Mouse (Mus musculus): ENCODE data around the gene Gpsm2. TPM values are rescaled to one million over a fixed set of nuclear protein-coding genes. Genes with fewer than 3 reads are reported as not detected.

Gpsm2 gene
- total and polyA plus RNA-seq, 3 experiments: 9.7 to 11.2 (median 10.4) TPM

DNA sequence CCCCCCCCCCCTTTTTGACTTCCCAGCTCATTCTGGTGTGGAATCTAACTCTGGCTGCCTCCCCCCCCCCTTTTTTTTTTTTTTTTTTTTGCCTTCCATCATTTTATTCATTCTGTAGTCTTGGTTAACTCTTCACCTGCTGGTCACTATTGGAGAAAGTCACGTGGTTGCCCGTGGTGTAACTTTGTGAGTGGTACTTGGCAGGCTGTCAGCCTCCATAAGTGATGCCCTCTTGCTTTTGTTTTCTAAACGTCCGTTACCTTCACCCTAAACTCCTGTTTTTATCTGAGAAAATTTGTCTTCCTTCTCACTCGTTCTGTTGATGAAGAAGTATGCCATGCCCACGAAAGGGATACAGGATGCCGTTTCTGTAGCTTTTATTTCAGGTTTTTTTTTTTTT, 66.6 kb downstream of the Gpsm2 start:
- H3K9ac ChIP-seq (ENCODE audit: insufficient read depth, low read depth): no peak overlapping the region
- no peak overlapping the region for H3K4me2 ChIP-seq (ENCODE audit: insufficient read depth, low read depth, poor library complexity, severe bottlenecking)
- no peaks in the 10 kb centered on the region for H3K27me3 ChIP-seq (replicated peaks)
- TF ChIP-seq IRF4 (IDR thresholded peaks at IDR 0.05; ENCODE audit: low read depth, low read length): no peak
- no peak for TF ChIP-seq ELF1 (IDR thresholded peaks at IDR 0.05; ENCODE audit: low read depth, low read length)
- no peak for TF ChIP-seq RCOR1 (conservative IDR thresholded peaks at IDR 0.05; ENCODE audit: low read depth, low read length)
- no peak for TF ChIP-seq GABPA (IDR thresholded peaks at IDR 0.05; ENCODE audit: insufficient replicate concordance, low read depth, low read length)
- TF ChIP-seq TBP (conservative IDR thresholded peaks at IDR 0.05; ENCODE audit: low read depth, low read length): no peak
- no peak for TF ChIP-seq POLR2A (IDR thresholded peaks at IDR 0.05; ENCODE audit: low read depth, low read length)
- TF ChIP-seq NELFE (IDR thresholded peaks at IDR 0.05; ENCODE audit: low read depth, low read length): no peak
- no peak for TF ChIP-seq SMC3 (IDR thresholded peaks at IDR 0.05; ENCODE audit: low read depth, low read length)
- TF ChIP-seq MXI1 (IDR thresholded peaks at IDR 0.05; ENCODE audit: low read depth, low read length): no peak
- no peak for TF ChIP-seq UBTF (IDR thresholded peaks at IDR 0.05; ENCODE audit: low read depth, low read length)
- TF ChIP-seq HCFC1 (IDR thresholded peaks at IDR 0.05; ENCODE audit: low read depth, low read length): no peak
- H3K4me3 ChIP-seq (replicated peaks in 1 of 3; ENCODE audit: low read depth in 2 of 3, low read length in 2 of 3, poor library complexity in 1 of 3): no peak overlapping the region
- H3K9me3 ChIP-seq (replicated peaks; ENCODE audit: low read length): peaks cover 1% of the 10 kb centered on the region
- peaks cover 3 to 21% of the 10 kb centered on the region in 2 experiments for H3K36me3 ChIP-seq (replicated peaks in 1 of 2; ENCODE audit: control insufficient read depth in 1 of 2, insufficient read depth in 1 of 2, low read length in 1 of 2)
- in situ Hi-C loops (cut with MboI; ENCODE audit: low pct_ligation_motif_present, low pct_unique_long_range_greater_than_20kb, low sequenced_read_pairs): loop anchor here (25.0 kb wide), 1 partner anchor 407 kb away; no protein-coding TSS in a partner anchor
- no peak for DNase-seq (ENCODE audit: extremely low read depth)
- H3K79me2 ChIP-seq (replicated peaks; ENCODE audit: control insufficient read depth, extremely low read depth, insufficient read depth, poor library complexity, severe bottlenecking): peaks cover 15% of the 10 kb centered on the region
- no peak overlapping the region for H3K27ac ChIP-seq (ENCODE audit: insufficient read depth, low read depth)
- H3K4me1 ChIP-seq (ENCODE audit: control insufficient read depth in 1 of 2, insufficient read depth in 2 of 2): peaks cover 3 to 16% of the 10 kb centered on the region in 2 experiments; a peak in 2 of 4 replicates
- dilution Hi-C loops (cut with MboI; ENCODE audit: extremely low pct_ligation_motif_present, extremely low pct_unique_long_range_greater_than_20kb, low sequenced_read_pairs): no loop called here

DNA sequence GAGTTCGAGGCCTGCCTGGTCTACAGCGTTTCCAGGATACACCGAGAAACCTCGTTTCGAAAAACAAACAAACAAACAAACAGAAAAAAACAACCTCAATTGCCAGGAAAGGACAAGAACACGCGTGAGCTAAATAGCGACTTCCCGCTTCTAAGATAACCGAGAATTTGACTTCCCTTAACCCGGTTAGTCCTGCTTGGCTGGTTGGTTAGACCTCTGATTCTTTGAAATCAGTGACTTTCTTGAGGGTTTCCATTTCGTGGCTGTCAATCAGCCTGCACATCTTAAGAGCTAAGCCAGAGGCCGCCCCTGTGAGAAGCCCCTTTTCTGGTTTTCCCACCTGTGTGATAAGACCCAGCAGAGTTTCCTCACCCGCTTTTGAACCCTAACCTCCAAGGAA, 67.5 kb downstream of the Gpsm2 start:
- Histone ChIP-seq H3K9ac (ENCODE audit: insufficient read depth, low read depth) (peak overlapping the region; percentile 75), H3K4me2 (ENCODE audit: insufficient read depth, low read depth, poor library complexity, severe bottlenecking) (peak overlapping the region; percentile 97), H3K27me3 (replicated peaks) (no peaks in the 10 kb centered on the region), H3K79me2 (replicated peaks; ENCODE audit: control insufficient read depth, extremely low read depth, insufficient read depth, poor library complexity, severe bottlenecking) (peaks cover 15% of the 10 kb centered on the region), H3K4me1 (ENCODE audit: control insufficient read depth in 1 of 2, insufficient read depth in 2 of 2) (peaks cover 3 to 16% of the 10 kb centered on the region in 2 experiments; a peak in 2 of 4 replicates), H3K27ac (ENCODE audit: insufficient read depth, low read depth) (no peak overlapping the region), H3K4me3 (replicated peaks in 1 of 3; ENCODE audit: low read depth in 2 of 3, low read length in 2 of 3, poor library complexity in 1 of 3) (peak overlapping the region; percentile 55 to 89 (median 80)), H3K9me3 (replicated peaks; ENCODE audit: low read length) (peaks cover 4% of the 10 kb centered on the region), H3K36me3 (replicated peaks in 1 of 2; ENCODE audit: control insufficient read depth in 1 of 2, insufficient read depth in 1 of 2, low read length in 1 of 2) (peaks cover 3 to 14% of the 10 kb centered on the region in 2 experiments)
- TF ChIP-seq SIN3A (IDR thresholded peaks at IDR 0.05; ENCODE audit: low read length) (0 out of 2 replicates have a peak, but pooled peaks have one; percentile 27), TBP (conservative IDR thresholded peaks at IDR 0.05; ENCODE audit: low read depth, low read length) (no peak)
- dilution Hi-C loops (cut with MboI; ENCODE audit: extremely low pct_ligation_motif_present, extremely low pct_unique_long_range_greater_than_20kb, low sequenced_read_pairs) (no loop called here), in situ Hi-C loops (cut with MboI; ENCODE audit: low pct_ligation_motif_present, low pct_unique_long_range_greater_than_20kb, low sequenced_read_pairs) (loop anchor here (25.0 kb wide), 1 partner anchor 408 kb away; no protein-coding TSS in a partner anchor)
- peak; percentile 17 for DNase-seq (ENCODE audit: extremely low read depth)
